Mouse (Mus musculus): Measurements from ENCODE around the gene Rhox4a. TPM values are rescaled to one million over a fixed set of nuclear protein-coding genes. Genes with fewer than 3 reads are reported as not detected.
"Not testable (repeated sequence)": the region's sequence is repeated elsewhere in the genome, so short reads cannot be mapped to it uniquely, and the experiment has no call there.

Gene Rhox4a
- not detected in 2 replicates for polyA plus RNA-seq (2012; rRNA removed)

GRCm38 (mm10) chrX:37265038-37265437 is at the start of gene Rhox4a:
Gene Rhox4a (plus strand): TSS chrX:37265338.
- DNase-seq; H3K4me3 ChIP-seq (replicated peaks; ENCODE audit: extremely low read depth, low read depth, low read length); H3K4me1 ChIP-seq (ENCODE audit: control insufficient read depth, insufficient read depth, low read length): not testable (repeated sequence)
- 96% methylated on average over 11 of the region's 19 CpGs for WGBS

- 55% methylated on average over 1 of the region's 1 CpGs for WGBS
- not testable (repeated sequence) for DNase-seq; H3K4me3 ChIP-seq (replicated peaks; ENCODE audit: extremely low read depth, low read depth, low read length); H3K4me1 ChIP-seq (ENCODE audit: control insufficient read depth, insufficient read depth, low read length)
Observed at GRCm38 (mm10) chrX:37222158-37222557, 43.0 kb upstream of the Rhox4a start, which contains the start of gene Rhox1. Gene Rhox1 (minus strand): TSS chrX:37222258.

GRCm38 (mm10) chrX:37244676-37245075 is 20.5 kb upstream of the Rhox4a start, which contains the start of gene Rhox2a:
Gene Rhox2a (plus strand): TSS chrX:37244976.
- WGBS: 100% methylated on average over 2 of the region's 9 CpGs
- not testable (repeated sequence) for H3K4me1 ChIP-seq (ENCODE audit: control insufficient read depth, insufficient read depth, low read length); H3K4me3 ChIP-seq (replicated peaks; ENCODE audit: extremely low read depth, low read depth, low read length); DNase-seq

GRCm38 (mm10) chrX:37249619-37250018 is 15.5 kb upstream of the Rhox4a start, which contains the start of gene Rhox3a:
Gene Rhox3a (plus strand): TSS chrX:37249919.
- 87% methylated on average over 1 of the region's 3 CpGs for WGBS
- DNase-seq; H3K4me3 ChIP-seq (replicated peaks; ENCODE audit: extremely low read depth, low read depth, low read length); H3K4me1 ChIP-seq (ENCODE audit: control insufficient read depth, insufficient read depth, low read length): not testable (repeated sequence)

Other genes starting within 250 kb of the Rhox4a start
- gene Sowahd, start 216.5 kb upstream of the Rhox4a start, polyA plus RNA-seq (2012; rRNA removed): not detected in 2 replicates
- gene Rpl39, start 179.9 kb upstream of the Rhox4a start, polyA plus RNA-seq (2012; rRNA removed): 44.6 and 56.1 TPM in 2 replicates
- 2.9 and 4.7 TPM in 2 replicates for gene Upf3b, start 155.0 kb upstream of the Rhox4a start, polyA plus RNA-seq (2012; rRNA removed)
- 2.3 and 2.9 TPM in 2 replicates for gene Nkap, start 138.5 kb upstream of the Rhox4a start, polyA plus RNA-seq (2012; rRNA removed)
- 4.0 and 4.4 TPM in 2 replicates for gene Akap14, start 96.5 kb upstream of the Rhox4a start, polyA plus RNA-seq (2012; rRNA removed)
- gene Ndufa1, start 74.2 kb upstream of the Rhox4a start, polyA plus RNA-seq (2012; rRNA removed): 175 and 198 TPM in 2 replicates
- gene Rnf113a1, start 74.1 kb upstream of the Rhox4a start, polyA plus RNA-seq (2012; rRNA removed): 1.9 and 2.1 TPM in 2 replicates
- gene Gm9, start 54.3 kb upstream of the Rhox4a start, polyA plus RNA-seq (2012; rRNA removed): not detected in 2 replicates
- not detected in 2 replicates for gene Rhox1, start 43.1 kb upstream of the Rhox4a start, polyA plus RNA-seq (2012; rRNA removed)
- not detected in 2 replicates for gene Rhox2a, start 20.4 kb upstream of the Rhox4a start, polyA plus RNA-seq (2012; rRNA removed)
- gene Rhox3a, start 15.4 kb upstream of the Rhox4a start, polyA plus RNA-seq (2012; rRNA removed): not detected in 2 replicates
- gene Rhox3a2, start 114.7 kb downstream of the Rhox4a start, polyA plus RNA-seq (2012; rRNA removed): not detected in 2 replicates
- not detected in 2 replicates for gene Rhox4a2, start 125.5 kb downstream of the Rhox4a start, polyA plus RNA-seq (2012; rRNA removed)
- not detected in 2 replicates for gene Rhox2b, start 146.7 kb downstream of the Rhox4a start, polyA plus RNA-seq (2012; rRNA removed)
- gene Rhox4b, start 167.2 kb downstream of the Rhox4a start, polyA plus RNA-seq (2012; rRNA removed): not detected in 2 replicates
- gene Rhox2c, start 188.3 kb downstream of the Rhox4a start, polyA plus RNA-seq (2012; rRNA removed): not detected in 2 replicates
- gene Rhox3c, start 193.2 kb downstream of the Rhox4a start, polyA plus RNA-seq (2012; rRNA removed): not detected in 2 replicates
- gene Rhox4c, start 215.0 kb downstream of the Rhox4a start, polyA plus RNA-seq (2012; rRNA removed): not detected in 2 replicates
- gene Rhox2d, start 228.1 kb downstream of the Rhox4a start, polyA plus RNA-seq (2012; rRNA removed): not detected in 2 replicates
- gene Rhox4d, start 249.0 kb downstream of the Rhox4a start, polyA plus RNA-seq (2012; rRNA removed): not detected in 2 replicates

Measured in lung, adult 2 months (tissue).